Mouse (Mus musculus) testis, postnatal 14 days (tissue): ENCODE results near the gene Umad1.

Experiments
- DNase-seq: peaks from one replicate; pipeline ENCODE4 v3.0.0; 2021; ENCODE audit warnings: low spot score

Gene Umad1

DNA sequence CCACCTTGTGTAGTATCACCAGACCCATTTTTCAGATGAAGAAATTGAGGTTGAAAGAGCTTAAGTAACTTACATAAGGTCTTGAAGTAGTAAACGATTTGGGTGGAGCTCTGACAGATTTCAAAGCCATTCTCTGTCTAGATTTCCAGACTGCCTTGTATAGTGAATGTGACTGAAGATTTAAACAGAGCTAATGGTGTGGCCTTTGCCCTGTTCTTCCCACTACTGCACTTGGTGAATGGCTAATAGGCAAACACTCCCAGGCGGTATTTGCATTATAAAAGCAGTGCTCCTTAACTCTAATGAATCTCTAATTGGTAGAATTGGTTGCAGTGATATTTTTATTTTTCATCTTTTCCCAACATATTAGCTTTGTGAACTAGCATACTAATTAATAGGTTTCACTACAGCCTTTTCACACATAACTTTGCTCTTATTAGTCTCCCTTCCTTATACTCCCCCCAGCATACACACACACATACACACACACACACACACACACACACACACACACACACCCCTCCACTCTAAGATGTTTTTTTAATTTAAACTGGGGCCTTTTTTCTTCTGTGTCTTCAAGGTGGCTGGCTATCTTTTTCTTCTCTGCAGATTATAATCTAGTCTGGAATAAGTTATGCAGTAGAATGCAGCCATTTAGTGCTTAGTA is 109.2 kb downstream of the Umad1 start:
- DNase-seq, result no peak

DNA sequence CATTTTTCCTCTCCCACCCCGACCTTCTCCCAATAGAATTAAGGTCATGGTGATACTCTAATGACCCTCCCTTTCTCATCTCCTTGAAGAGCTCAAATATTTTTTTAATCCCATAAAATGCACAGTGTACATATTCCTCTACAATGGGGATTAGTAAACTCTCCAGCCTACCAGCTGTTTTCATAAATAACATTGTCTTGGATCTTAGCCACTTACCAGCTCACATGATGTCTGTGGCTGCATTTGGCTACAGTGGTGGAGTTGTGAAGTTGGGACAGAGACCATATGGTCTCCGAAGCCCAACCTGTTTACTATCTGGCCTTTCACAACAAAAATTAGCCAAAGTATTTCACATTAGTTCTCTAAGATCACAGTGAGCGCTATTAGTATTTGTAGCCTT is 111.5 kb downstream of the Umad1 start:
- DNase-seq, result no peak

DNA sequence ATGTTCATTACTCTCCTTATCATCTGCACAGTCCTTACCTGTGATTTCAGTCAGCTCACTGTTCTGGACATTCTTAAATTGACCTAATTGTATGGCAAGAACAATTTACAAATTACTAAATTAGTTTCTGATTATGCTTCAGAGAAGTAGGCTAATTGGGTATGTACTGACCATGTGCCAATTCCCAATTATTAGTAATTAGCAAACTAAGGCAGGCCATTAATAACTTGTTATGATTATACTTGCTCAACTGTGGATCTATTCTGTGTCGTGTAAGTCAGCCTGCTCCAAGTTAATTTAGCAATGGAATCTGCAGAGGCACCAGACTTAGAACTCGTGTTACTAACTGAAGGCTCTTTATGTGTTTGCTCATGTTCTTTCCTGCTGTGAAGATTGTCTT is 114.0 kb downstream of the Umad1 start:
- no peak for DNase-seq

DNA sequence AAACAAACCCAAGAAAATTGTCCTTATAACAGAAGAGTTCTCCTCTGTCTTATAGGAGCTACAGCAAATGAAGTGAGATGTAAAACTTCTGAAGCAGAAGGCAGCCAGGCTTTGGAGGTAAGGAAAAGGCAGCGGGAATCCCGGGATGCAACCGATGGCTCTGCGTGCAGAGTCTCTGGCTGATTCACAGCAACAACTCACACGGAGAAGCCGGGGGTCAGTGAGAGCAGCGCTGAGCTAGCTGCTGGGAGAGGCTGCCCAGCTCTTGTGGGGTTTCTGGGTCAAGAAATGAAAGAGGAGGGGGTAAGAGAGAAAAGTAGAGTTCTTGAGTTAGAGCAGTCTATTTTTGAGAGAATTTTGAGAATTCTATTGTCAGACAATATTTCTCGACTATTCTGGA is 114.8 kb downstream of the Umad1 start:
- DNase-seq, result no peak

DNA sequence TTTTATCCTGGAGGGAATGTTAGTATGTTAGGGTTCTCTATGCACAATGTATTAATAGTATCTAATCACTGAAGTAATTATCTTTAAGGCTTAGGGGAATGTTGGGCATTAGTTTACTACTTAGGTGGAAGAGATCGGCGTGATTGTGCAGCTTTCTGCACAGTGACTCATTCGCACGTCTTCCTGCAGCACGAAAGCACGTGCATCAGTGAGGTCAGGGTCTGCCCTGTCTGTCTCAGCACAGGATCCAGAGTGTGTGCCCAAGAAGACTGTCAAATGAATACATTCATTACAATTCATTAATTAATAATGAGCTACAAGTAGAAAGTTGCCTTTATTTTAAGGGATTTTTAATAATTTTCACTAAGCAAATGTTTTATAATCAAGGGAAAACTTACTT is 115.2 kb downstream of the Umad1 start:
- no peak for DNase-seq

DNA sequence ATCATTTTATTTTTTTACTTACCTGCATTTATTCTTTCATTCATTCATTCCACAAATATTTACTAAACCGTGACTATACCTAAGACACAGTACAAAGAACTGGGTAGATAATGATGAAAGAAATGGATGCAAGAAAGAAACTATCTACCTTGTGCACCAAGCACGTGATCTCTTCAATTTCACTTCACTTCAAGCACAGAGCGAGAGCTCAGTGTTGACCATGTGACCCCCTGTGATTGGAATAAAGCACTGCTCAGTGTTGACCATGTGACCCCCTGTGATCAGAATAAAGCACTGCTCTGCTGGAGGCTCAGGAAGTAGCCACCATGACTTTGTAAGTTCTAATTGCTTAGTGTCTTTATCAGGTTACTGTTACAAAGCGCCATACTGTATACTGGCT is 115.6 kb downstream of the Umad1 start:
- no peak for DNase-seq

DNA sequence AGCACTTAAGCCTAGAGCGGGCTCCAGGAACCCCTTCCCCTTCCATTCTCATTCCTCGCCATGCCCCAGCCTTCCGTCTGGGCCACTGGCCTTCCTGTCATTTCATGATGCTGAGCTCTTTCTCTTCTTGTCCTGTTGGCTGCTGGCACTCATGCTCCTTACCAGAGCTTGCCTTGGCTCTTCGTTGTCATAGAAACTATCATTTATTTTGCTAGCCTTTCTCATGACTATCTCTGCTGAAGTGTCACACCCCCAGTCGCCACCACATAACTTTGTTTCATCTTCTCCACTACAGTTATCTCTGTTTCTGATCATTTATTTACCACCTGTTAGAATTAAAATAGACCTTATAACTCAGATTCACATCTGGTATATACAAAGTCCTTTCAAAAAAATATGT is 117.3 kb downstream of the Umad1 start:
- no peak for DNase-seq

DNA sequence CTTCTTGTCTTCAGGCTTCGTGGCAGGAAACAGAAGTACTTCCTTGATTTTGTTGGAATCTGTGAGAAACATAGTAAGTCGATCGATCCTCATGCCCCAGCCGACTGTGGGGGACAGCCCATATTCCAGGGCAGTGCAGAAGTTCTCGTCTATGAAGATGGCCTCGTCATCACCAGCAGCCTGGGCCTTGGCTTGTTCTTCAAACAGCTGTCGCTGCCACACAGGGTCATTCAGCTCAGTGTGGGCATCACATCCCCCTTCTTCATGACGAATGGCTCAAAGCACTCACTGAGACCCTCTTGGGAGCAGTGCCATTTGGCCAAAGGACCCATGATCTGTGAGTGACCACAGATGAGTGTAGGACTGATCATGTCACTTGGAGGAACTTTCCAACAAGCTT is 118.6 kb downstream of the Umad1 start:
- DNase-seq, result no peak

DNA sequence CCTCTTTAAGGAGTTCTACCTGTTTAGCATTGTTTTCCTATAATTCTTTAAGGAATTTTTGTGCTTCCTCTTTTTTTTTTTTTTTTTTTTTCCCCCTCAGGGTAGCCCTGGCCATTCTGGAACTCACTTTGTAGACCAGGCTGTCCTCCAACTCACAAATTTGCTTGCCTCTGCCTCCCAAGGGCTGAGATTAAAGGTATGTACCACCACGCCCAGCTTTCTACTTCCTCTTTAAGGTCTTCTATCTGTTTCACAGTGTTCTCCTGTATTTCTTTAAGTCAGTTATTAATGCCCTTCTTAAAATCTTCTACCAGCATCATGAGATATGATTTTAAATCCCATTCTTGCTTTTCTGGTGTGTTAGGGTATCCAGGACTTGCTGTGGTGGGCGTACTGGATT is 130.2 kb downstream of the Umad1 start:
- DNase-seq, result no peak

DNA sequence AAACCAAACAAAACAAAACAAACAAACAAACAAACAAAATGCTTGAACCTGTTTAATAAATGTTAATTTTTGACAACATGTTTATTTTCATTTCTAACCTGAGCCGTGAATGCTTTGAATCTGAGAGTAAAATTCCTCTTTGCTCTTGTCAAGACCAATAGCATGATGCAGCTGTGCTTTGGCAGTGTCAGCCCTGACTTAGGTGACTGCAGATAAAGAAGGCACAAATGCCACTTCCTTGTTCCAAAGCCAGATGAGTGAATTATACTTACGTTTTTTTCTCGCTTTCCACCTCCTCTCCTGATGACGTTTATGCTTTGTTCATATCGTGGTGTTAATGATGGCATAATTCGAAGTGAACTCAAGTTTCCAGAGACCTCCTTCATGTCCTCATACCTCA is 131.2 kb downstream of the Umad1 start:
- DNase-seq, result no peak

DNA sequence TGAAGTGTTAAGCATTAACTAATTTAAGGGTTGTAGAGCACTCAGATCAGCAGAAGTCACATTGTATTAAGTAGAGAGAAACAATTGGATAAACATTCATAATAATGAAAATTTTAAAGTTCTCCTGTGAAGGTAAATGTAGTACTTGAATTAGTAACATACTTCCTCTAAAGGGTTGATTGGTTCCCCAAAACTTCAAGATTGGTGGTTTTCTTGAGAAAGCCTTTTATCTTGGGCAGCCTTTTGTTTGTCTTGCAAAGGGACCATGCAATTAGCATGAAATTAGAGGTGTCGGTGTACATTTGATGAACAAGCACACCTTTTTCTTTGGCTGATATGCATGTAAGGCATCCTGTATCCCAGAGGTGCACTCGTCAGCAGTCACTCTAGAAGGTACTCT is 131.8 kb downstream of the Umad1 start:
- DNase-seq, result no peak

DNA sequence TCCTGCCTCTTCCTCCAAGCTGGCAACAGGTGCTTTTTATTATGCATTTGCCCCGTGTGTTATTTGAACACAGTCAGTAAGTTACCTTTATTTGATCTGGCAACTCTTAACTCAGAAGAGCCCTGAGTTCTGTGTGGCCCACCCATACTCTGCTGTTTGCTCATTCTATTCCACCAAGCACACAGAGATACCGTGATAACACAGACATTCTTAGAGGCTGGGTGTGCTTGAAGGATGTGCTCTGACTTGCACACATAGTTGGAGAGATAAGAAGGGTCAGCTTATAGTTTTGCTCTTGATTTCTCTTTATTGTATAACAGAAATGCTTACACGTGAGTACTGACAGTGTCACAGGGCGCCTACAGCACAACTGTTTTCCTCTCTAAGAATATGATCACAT is 133.9 kb downstream of the Umad1 start:
- DNase-seq, result no peak

DNA sequence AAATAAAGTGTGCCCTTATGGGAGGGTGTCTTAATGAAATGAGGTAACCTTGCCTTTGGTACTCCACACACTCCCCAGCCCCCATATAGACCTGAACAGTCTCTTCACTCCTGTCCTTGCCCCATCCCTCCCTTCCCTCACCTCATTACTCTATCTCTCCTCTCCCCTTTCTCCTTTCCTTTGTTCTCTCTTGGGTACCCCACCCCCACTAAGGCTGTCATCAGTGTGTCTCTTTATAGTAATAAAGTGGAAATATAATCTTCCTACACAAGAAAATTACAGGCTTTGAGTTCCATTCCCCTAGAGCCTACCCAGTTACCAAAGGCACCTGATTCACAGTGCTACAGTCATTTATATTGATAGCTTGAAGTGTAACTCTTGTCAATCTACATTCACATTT is 135.0 kb downstream of the Umad1 start:
- no peak for DNase-seq

DNA sequence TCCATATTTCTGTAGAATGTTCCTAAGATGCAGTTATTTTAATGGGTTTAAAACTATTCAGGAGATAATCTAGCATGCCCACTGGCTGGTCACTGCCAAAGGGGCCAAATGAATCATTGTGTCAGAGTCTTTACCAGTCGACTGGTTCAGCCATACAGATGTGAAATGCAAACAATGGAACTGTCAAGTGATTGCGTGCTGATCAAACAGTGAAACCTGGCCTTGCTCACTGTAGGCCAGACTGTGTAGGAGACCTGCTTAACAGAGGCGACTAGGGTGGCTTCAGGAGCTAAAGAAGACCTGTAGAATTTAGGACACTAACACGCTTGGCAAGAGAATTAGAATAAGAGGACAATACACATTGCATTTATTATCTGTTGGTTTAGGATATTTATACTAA is 136.0 kb downstream of the Umad1 start:
- no peak for DNase-seq

DNA sequence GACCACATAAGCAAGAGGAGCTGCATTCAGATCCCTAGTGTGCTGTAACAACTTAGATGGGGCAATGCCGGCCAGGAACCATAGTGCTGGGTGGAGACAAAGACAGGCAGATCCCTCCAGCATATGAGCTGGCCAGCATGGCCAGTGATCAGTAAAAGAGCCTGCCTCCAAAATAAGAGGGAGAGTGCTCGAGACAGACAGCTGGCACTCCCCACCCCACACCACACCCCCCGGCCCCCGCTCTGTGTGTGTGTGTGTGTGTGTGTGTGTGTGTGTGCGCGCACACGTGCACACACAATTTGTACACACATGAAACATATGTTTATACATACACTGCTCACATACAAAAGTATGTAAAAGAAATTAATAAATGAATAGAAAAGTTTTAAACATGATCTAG is 138.2 kb downstream of the Umad1 start:
- no peak for DNase-seq

DNA sequence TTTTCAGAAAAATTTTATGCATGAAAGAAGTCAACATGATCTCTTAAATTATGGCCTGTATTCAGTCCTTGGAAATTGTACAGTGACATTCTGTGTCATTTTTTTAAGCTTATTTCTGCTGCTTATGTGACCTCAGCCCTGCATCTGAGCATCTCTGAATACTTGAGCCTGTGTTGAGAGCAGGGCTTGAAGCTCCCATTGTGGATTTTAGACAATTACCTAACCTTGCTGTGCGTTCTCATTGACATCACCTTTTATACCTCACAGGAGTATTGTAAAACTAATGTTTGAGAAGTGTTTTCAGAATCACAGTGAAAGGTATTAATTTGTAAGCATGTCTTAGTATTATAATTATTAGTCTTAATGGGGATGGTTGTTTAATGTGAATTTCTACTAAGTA is 140.6 kb downstream of the Umad1 start:
- DNase-seq, result no peak

DNA sequence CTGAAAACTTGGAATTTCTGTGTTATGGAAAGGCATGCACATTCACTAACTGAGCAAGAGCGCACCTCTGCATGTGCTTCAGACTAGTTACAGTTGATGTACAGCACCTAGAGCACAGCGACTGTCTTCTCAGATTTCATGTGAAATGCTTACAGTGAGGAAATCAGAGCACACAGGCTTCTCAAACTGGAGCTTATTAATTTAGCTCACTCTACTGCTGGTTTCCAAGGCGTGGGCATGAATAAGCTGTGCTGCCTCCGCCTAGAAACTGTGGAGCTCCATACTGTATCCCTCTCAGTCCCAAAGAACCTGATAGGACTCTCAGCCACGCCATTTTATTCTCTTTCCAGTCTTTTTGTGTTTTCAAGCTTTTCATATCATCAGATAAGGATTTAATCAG is 144.0 kb downstream of the Umad1 start:
- DNase-seq, result no peak

DNA sequence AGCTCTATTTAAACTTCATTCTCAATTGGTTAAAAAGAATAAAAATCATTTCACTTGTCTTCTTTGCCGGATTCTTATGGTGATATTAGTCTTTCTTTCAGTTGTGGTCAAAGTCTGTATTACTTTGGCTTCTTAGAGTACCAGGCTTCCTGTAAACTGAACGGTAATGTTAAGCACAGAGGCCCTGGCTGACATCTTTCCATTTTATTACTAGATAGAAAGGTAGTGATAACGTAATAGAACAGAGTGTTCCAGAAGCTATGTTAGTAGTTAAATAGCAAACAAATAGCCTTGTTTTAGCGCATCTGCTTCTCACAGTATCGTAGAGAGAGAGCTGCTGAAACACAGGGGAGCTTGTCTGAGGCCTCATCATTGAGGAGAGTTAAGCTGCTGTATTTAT is 146.8 kb downstream of the Umad1 start:
- DNase-seq, result no peak

DNA sequence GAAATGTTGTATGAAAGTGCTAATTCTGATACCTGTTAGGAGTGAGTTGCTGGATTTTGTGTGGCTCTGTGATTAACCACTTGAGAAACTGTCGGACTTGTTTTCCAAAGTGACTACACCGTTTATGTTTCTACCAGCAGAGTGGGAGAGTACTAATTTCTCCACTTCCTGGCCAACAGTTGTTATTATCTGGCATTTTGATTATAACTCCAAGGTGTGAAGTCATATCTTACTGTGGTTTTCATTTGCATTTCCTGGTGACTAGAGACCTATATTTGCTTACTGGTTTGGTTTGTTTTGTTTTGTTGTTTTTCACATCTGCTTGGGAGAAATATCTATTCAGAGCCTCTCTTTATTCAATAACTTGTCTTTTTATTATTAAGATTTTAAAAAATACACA is 149.2 kb downstream of the Umad1 start:
- no peak for DNase-seq

DNA sequence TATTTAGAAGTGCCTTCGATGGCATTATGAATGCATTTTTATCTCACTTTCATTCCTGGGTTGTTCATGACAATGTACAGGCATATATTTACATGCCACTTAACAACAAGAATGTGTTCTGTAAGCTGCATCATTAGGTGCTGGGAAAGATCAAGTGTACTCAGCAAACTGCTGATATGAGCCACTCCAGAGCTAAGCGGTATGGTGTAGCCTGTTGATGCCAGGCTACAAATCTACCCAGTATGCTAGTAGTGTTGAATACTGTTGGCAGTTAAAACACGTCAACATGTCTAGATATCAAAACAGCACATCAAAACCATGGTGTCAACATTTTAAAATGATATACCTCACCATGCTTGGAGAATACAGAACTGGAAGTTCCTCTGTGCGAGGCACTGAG is 150.8 kb downstream of the Umad1 start:
- DNase-seq, result no peak

DNA sequence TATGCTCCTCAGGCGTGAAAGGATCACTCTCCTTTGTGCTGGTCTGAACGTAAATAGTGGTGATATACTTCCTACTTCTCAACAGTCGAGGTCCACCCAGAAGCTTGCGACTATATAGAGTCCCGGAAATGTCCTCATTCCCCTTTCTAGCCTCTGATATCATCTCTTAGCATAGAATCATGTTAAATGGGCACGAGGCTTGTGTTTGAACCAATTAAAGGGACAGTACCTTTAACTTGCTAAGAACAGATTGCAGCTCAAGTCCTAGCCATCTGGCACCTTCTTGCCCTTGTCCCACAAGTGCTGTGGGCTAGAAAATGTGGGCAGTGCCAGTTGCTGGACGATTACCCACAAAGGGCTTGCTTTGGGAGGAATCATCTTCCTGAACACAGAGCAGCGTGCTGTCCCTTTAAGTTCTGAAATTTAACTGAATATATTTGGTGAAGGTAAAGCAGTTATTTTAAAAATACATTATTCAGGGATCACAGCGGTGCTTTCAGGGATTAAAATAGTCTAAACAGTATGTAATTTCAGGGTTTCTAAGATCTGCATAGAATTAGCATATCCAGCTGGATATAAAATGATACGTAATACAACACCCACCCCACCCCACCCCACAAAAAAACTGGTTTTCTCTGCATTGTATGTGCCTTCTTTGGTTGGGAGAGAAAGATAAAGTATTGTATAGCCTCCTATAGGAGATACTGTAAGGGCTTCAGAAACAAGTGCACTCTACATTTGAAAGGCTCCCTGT is 153.9 kb downstream of the Umad1 start:
- no peak for DNase-seq

DNA sequence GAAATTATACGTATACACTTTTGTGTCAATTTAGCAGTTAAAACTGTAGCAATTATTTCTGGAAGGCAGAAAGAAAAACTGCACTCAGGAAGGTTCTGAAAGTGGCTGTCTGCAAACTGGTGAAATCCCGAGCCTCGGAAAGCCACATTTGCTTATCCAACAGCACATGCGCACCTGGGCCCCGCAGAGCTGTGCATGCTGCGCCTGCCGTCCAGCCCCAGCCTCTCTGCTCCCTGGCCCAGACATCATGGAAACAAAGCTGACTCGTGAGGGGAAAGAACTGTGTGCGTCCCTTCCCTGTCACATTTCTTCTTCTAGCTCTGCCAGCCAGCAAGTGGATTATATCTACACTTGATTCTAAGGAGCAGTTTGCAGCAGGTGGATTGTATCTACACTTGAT is 154.9 kb downstream of the Umad1 start:
- DNase-seq, result no peak

DNA sequence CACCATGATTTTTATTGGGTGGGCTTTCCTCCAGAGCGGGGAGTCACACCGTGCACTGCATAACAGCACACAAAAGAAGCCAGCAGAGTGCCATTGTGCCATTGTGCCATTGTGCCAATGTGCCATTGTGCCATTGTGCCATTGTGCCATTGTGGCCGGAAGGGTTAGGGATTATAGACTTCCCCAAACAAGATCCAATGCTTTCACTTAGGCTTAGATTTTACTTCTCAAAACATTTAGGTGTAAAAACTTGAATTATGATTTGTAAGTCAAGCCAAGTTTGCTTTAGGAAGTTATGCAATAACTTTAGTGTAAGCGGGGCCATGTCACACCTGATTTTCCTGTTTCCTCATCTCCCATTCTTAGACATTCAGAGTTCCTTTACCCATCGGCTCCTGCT is 156.7 kb downstream of the Umad1 start:
- DNase-seq, result no peak
